Mouse (Mus musculus) ES-E14 (cell line): ENCODE data around the gene Aimp1.

Source experiments
- HCFC1 ChIP-seq: IDR thresholded peaks from 2 replicates; pipeline ENCODE4 v1.6.1; 2012; ENCODE audit warnings: low read length, inconsistent platforms, borderline replicate concordance; ENCODE audit not compliant: insufficient read depth
- MAFK ChIP-seq: IDR thresholded peaks from 2 replicates; pipeline ENCODE4 v1.6.1; 2014; ENCODE audit warnings: mild to moderate bottlenecking, low read depth, low read length, inconsistent platforms; ENCODE audit not compliant: insufficient read depth

DNA sequence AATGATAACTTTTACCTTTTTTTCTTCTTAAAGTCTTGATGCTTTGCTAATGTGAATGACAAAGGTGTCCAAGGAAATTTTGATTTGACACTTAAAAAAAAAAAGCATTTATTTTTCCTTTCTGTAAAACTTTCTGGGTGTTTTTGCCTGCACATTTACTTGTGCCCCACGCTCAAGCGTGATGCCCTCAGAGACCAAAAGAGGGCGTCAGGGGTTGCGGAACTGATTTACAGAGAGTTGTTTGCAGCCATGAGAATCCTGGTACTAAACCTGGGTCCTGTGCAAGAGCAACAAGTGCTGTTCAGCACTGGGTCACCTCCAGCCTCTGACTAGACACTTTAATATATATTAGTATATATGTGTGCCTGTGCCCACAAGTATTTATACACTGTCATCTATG lies 22.8 kb upstream of the Aimp1 start:
- no peak for TF ChIP-seq HCFC1
- no peak for TF ChIP-seq MAFK
